Mouse (Mus musculus) spleen, postnatal 10 days (tissue): ENCODE results near the gene Glb1.
"Not testable (repeated sequence)": the region's sequence is repeated elsewhere in the genome, so short reads cannot be mapped to it uniquely, and the experiment has no call there.

Experiments used
- DNase-seq, 2 experiments: peaks; one replicate each; pipeline ENCODE4 v3.0.0; 2021 to 2022; ENCODE audit warnings: low spot score in 2 of 2

Gene Glb1

GRCm38 (mm10) chr9:114501111-114501510 lies 100.2 kb downstream of the Glb1 start:
- no peak for DNase-seq

GRCm38 (mm10) chr9:114501913-114502312 lies 101.0 kb downstream of the Glb1 start:
- no peak for DNase-seq

- no peak for DNase-seq
Observed at GRCm38 (mm10) chr9:114502711-114503427, 102.0 kb downstream of the Glb1 start.

GRCm38 (mm10) chr9:114504816-114505215 lies 103.9 kb downstream of the Glb1 start, which contains the start of gene Ccr4:
Gene Ccr4 (minus strand): TSS chr9:114504916.
- no peak for DNase-seq

- DNase-seq = no peak
Observed at GRCm38 (mm10) chr9:114506564-114506963, 105.7 kb downstream of the Glb1 start.

GRCm38 (mm10) chr9:114507421-114507820 lies 106.5 kb downstream of the Glb1 start:
- DNase-seq = no peak

- no peak for DNase-seq
Observed at GRCm38 (mm10) chr9:114509785-114510184, 108.9 kb downstream of the Glb1 start.

- no peak for DNase-seq
Observed at GRCm38 (mm10) chr9:114512831-114513230, 112.0 kb downstream of the Glb1 start.

- no peak for DNase-seq
Observed at GRCm38 (mm10) chr9:114515364-114515763, 114.5 kb downstream of the Glb1 start, which contains the start of gene C130032M10Rik. Gene C130032M10Rik (plus strand): TSS chr9:114515697.

GRCm38 (mm10) chr9:114517924-114518497 lies 117.1 kb downstream of the Glb1 start:
- no peak for DNase-seq

GRCm38 (mm10) chr9:114518812-114519477 lies 118.1 kb downstream of the Glb1 start:
- no peak for DNase-seq

- not testable (repeated sequence) for DNase-seq
Observed at GRCm38 (mm10) chr9:114520529-114520928, 119.7 kb downstream of the Glb1 start.

GRCm38 (mm10) chr9:114522041-114522440 lies 121.2 kb downstream of the Glb1 start:
- no peak for DNase-seq

- no peak for DNase-seq
Observed at GRCm38 (mm10) chr9:114522501-114522900, 121.6 kb downstream of the Glb1 start.
